30 mouse cellular contexts compared by ENCODE assay signal in the genomic region with DNA sequence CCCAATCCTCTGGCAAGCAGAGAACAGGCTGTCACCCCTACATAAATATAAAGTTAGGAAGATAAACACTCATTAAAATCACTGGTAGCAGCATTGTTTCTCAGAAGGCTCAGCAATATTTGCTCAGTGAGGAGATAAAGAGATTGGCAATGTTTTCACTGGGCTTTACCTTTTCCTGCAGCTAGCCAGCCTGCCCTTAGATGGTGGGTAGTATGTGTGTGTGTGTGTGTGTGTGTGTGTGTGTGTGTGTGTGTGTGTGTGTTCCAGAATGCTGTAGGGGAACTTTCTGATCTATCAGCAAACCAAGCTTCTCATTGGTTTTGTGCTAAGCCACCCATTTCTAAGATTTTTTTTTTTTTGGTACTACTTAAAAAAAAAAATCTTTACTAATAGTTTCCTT. TPM values are rescaled to one million over a fixed set of nuclear protein-coding genes. Genes with fewer than 3 reads are reported as not detected.
A peak's percentile ranks its signal among the peaks of the same experiment; 100 is the strongest.
DNase-seq lines count a peak whose midpoint lies in the region; ATAC-seq and TF ChIP-seq lines count a peak whose summit lies in the region.
"Had no signal": no experiment of that assay in that cellular context is flagged by ENCODE, and none has a peak within 500 bp of the region (broad histone marks: within the 10 kb centered on the region; RNA-seq: fewer than 3 reads in every experiment).

No protein-coding gene starts in this region.

- ATAC-seq in lung, postnatal 0 days, result no peak; the same call in 1 of the 2 replicates
- ATAC-seq in stomach, postnatal 0 days (ENCODE audit: low FRiP score, low TSS enrichment), result peak; percentile 80
- ATAC-seq: activated CD4-positive, CD25-positive, alpha-beta regulatory T cell, adult 4 months; CD4-positive, CD25-positive, alpha-beta regulatory T cell, adult 4 months; forebrain, embryonic 14.5 days had no signal

- no peaks in the 10 kb centered on the region for H3K27me3 ChIP-seq in heart, embryonic 10.5 days (ENCODE audit: insufficient read depth, poor library complexity, severe bottlenecking)
- H3K27me3 ChIP-seq in lung, postnatal 0 days (replicated peaks; ENCODE audit: insufficient read depth, low read length), result no peaks in the 10 kb centered on the region
- H3K27me3 ChIP-seq in stomach, postnatal 0 days (ENCODE audit: control insufficient read depth, insufficient read depth, low read length), result no peaks in the 10 kb centered on the region
- H3K27me3 ChIP-seq: CH12.LX; embryonic facial prominence, embryonic 13.5 days; embryonic facial prominence, embryonic 15.5 days; forebrain, embryonic 12.5 days; Patski had no signal

- H3K4me3 ChIP-seq in heart, embryonic 10.5 days, result no peak overlapping the region
- no peak overlapping the region for H3K4me3 ChIP-seq in lung, postnatal 0 days (ENCODE audit: low read depth, low read length)
- H3K4me3 ChIP-seq in lung, adult 2 months (replicated peaks; ENCODE audit: extremely low read depth, low read depth, low read length), result no peak overlapping the region
- no peak overlapping the region for H3K4me3 ChIP-seq in stomach, postnatal 0 days (ENCODE audit: low read depth, low read length)
- H3K4me3 ChIP-seq: embryonic facial prominence, embryonic 13.5 days; embryonic facial prominence, embryonic 15.5 days; erythroblast, embryonic 14.5 days; forebrain, embryonic 10.5 days; forebrain, embryonic 12.5 days had no signal

- H3K4me2 ChIP-seq in lung, postnatal 0 days (replicated peaks; ENCODE audit: low read depth, low read length), result no peak overlapping the region
- H3K4me2 ChIP-seq in stomach, postnatal 0 days (replicated peaks; ENCODE audit: low read depth), result no peak overlapping the region
- H3K4me2 ChIP-seq: embryonic facial prominence, embryonic 13.5 days; embryonic facial prominence, embryonic 15.5 days; forebrain, embryonic 12.5 days had no signal

- no peak for TF ChIP-seq CTCF in lung, postnatal 0 days (IDR thresholded peaks at IDR 0.05)
- no peak for TF ChIP-seq CTCF in lung, adult 2 months (IDR thresholded peaks at IDR 0.05; ENCODE audit: insufficient read depth, low read length)
- no peak for TF ChIP-seq CTCF in stomach, postnatal 0 days (IDR thresholded peaks at IDR 0.05; ENCODE audit: low read depth)

- H3K9me3 ChIP-seq in heart, embryonic 10.5 days, result no peaks in the 10 kb centered on the region
- no peaks in the 10 kb centered on the region for H3K9me3 ChIP-seq in lung, postnatal 0 days (ENCODE audit: low read length)
- H3K9me3 ChIP-seq in stomach, postnatal 0 days (ENCODE audit: control insufficient read depth, low read length), result no peaks in the 10 kb centered on the region
- H3K9me3 ChIP-seq: embryonic facial prominence, embryonic 13.5 days; embryonic facial prominence, embryonic 15.5 days; forebrain, embryonic 10.5 days; forebrain, embryonic 12.5 days; G1E had no signal

- H3K4me1 ChIP-seq in heart, embryonic 10.5 days, result peaks cover 3% of the 10 kb centered on the region; the same call in 1 of the 2 replicates
- no peaks in the 10 kb centered on the region for H3K4me1 ChIP-seq in lung, postnatal 0 days (ENCODE audit: insufficient read depth, low read depth, low read length)
- peaks cover 3% of the 10 kb centered on the region; the same call in 1 of the 2 replicates for H3K4me1 ChIP-seq in lung, adult 2 months (ENCODE audit: control insufficient read depth, insufficient read depth, low read length)
- no peaks in the 10 kb centered on the region for H3K4me1 ChIP-seq in stomach, postnatal 0 days (replicated peaks; ENCODE audit: control insufficient read depth, insufficient read depth)
- H3K4me1 ChIP-seq: embryonic facial prominence, embryonic 13.5 days; embryonic facial prominence, embryonic 15.5 days; forebrain, embryonic 10.5 days; forebrain, embryonic 12.5 days had no signal

- TF ChIP-seq POLR2A in lung, adult 2 months (IDR thresholded peaks at IDR 0.05; ENCODE audit: borderline replicate concordance, extremely low read depth, low read depth, low read length), result no peak

- H3K36me3 ChIP-seq in heart, embryonic 10.5 days, result no peaks in the 10 kb centered on the region
- H3K36me3 ChIP-seq in lung, postnatal 0 days (ENCODE audit: insufficient read depth, low read length), result no peaks in the 10 kb centered on the region
- H3K36me3 ChIP-seq in stomach, postnatal 0 days (ENCODE audit: control insufficient read depth, insufficient read depth, low read length), result no peaks in the 10 kb centered on the region
- H3K36me3 ChIP-seq: embryonic facial prominence, embryonic 13.5 days; embryonic facial prominence, embryonic 15.5 days; forebrain, embryonic 10.5 days; forebrain, embryonic 12.5 days; G1E had no signal

- TF ChIP-seq EP300 in lung, postnatal 0 days (IDR thresholded peaks at IDR 0.05), result 0 out of 2 replicates have a peak, but pooled peaks have one; percentile 19
- TF ChIP-seq EP300 in stomach, postnatal 0 days (optimal IDR thresholded peaks at IDR 0.05), result no peak

- no peak overlapping the region for H3K27ac ChIP-seq in heart, embryonic 10.5 days
- H3K27ac ChIP-seq in lung, postnatal 0 days (ENCODE audit: low read length), result no peak overlapping the region
- no peak overlapping the region for H3K27ac ChIP-seq in stomach, postnatal 0 days (replicated peaks)
- H3K27ac ChIP-seq: embryonic facial prominence, embryonic 13.5 days; embryonic facial prominence, embryonic 15.5 days; forebrain, embryonic 10.5 days; forebrain, embryonic 12.5 days had no signal

- no peak overlapping the region for H3K9ac ChIP-seq in lung, postnatal 0 days (replicated peaks; ENCODE audit: low read depth)
- no peak overlapping the region for H3K9ac ChIP-seq in stomach, postnatal 0 days (ENCODE audit: low read length)
- H3K9ac ChIP-seq: embryonic facial prominence, embryonic 13.5 days; embryonic facial prominence, embryonic 15.5 days; forebrain, embryonic 12.5 days had no signal

- peak; percentile 60 for DNase-seq in heart, adult 11 months
- DNase-seq in heart, embryonic 10.5 days (ENCODE audit: low spot score), result no peak
- no peak for DNase-seq in lung, postnatal 0 days (ENCODE audit: low spot score)
- DNase-seq in lung, adult 2 months, result no peak
- DNase-seq in urinary bladder, postnatal 36 days (ENCODE audit: low spot score in 2 of 2), result peak; percentile 29 to 30
- DNase-seq in urinary bladder, postnatal 10 days (ENCODE audit: low spot score), result no peak
- peak; percentile 74 for DNase-seq in stomach, postnatal 0 days (ENCODE audit: low spot score)
- no peak for DNase-seq in thymus, postnatal 14 days
- DNase-seq: adrenal gland, adult 8-10 months; adrenal gland, postnatal 14 days; adrenal gland, postnatal 36 days; B cell, adult 2 months; cerebellum, adult 11 months; cerebellum, adult 18-20 months; cerebellum, adult 8-10 months; cerebellum, adult 9-11 months; cerebellum, postnatal 14 days; cerebellum, postnatal 36 days; embryo, embryonic 11 days had no signal

RNA-seq across cellular contexts. Expression of gene Arhgap29, which starts 5.6 kb away (rescaled TPM):
- 68.3 and 92.7 TPM in 2 replicates for polyA plus RNA-seq in heart, embryonic 10.5 days (2016; fragmentation: Nextera tagmentation; extraction: Ambion mirVana)
- polyA plus RNA-seq in lung, postnatal 0 days (2015; fragmentation: Nextera tagmentation; extraction: Ambion mirVana), result 56.8 and 67.2 TPM in 2 replicates
- 51.0 and 73.8 TPM in 2 replicates for polyA plus RNA-seq in lung, adult 2 months (2012; rRNA removed)
- 15.4 and 16.6 TPM in 2 replicates for polyA plus RNA-seq in stomach, postnatal 0 days (2015; fragmentation: Nextera tagmentation; extraction: Ambion mirVana)
- polyA plus RNA-seq: erythroblast, embryonic 14.5 days had no signal

Comparison
In these comparisons a context has a peak if more than half of its experiments do, and no peak if none do; other contexts are left out.
1. DNase-seq: peak in heart, adult 11 months (single experiment), urinary bladder, postnatal 36 days (2 of 2) and stomach, postnatal 0 days (single experiment); none in heart, embryonic 10.5 days (single experiment), lung, postnatal 0 days (single experiment), lung, adult 2 months (single experiment), urinary bladder, postnatal 10 days (single experiment) and thymus, postnatal 14 days (single experiment).